Mouse (Mus musculus) brain, embryonic 14.5 days (tissue): Measurements from ENCODE around the gene Olfr351.

ENCODE experiments used
- CTCF ChIP-seq: fragments of 200-500 bp; IDR thresholded peaks from 2 replicates; pipeline ENCODE4 v1.5.1; 2012; ENCODE audit warnings: inconsistent platforms, mild to moderate bottlenecking, moderate library complexity, borderline replicate concordance; ENCODE audit not compliant: insufficient read depth, insufficient read length; ENCODE audit errors: extremely low read depth
- POLR2A ChIP-seq: fragments of 200-500 bp; IDR thresholded peaks from 2 replicates; pipeline ENCODE4 v1.6.1; 2012; ENCODE audit warnings: mild to moderate bottlenecking, inconsistent platforms, borderline replicate concordance; ENCODE audit not compliant: poor library complexity, insufficient read depth, insufficient read length, severe bottlenecking; ENCODE audit errors: extremely low read depth

- TF ChIP-seq POLR2A (no peak), CTCF (no peak)
These were observed 34.7 kb upstream of the Olfr351 start for GRCm38 (mm10) chr2:36897114-36897513.
